Mouse (Mus musculus) embryonic facial prominence, embryonic 12.5 days (tissue): ENCODE measurements around the gene Zfp609. TPM values are rescaled to one million over a fixed set of nuclear protein-coding genes. Genes with fewer than 3 reads are reported as not detected.
"Not testable (repeated sequence)": the region's sequence is repeated elsewhere in the genome, so short reads cannot be mapped to it uniquely, and the experiment has no call there.

Source experiments
- ATAC-seq: fragments of 200-750 bp; cut with Nextera tagmentation; 2 replicates; pipeline ENCODE4 v1.8.0; 2017; ENCODE audit not compliant: insufficient number of reproducible peaks, insufficient read depth, low FRiP score, low TSS enrichment
- H3K27ac ChIP-seq: fragments of 300-500 bp; sonication (generic); 2 replicates; pipeline ENCODE4 v1.5.1; 2016; ENCODE audit warnings: mild to moderate bottlenecking
- H3K27me3 ChIP-seq: fragments of 300-500 bp; sonication (generic); 2 replicates; pipeline ENCODE4 v1.6.1; 2016; ENCODE audit warnings: mild to moderate bottlenecking, moderate library complexity
- H3K36me3 ChIP-seq: fragments of 300-500 bp; sonication (generic); 2 replicates; pipeline ENCODE4 v1.6.1; 2016; ENCODE audit warnings: mild to moderate bottlenecking
- H3K4me1 ChIP-seq: fragments of 300-500 bp; sonication (generic); 2 replicates; pipeline ENCODE4 v1.6.1; 2016
- H3K4me2 ChIP-seq: fragments of 300-500 bp; sonication (generic); replicated peaks from 2 replicates; pipeline ENCODE4 v1.6.1; 2016; ENCODE audit warnings: mild to moderate bottlenecking, moderate library complexity
- H3K4me3 ChIP-seq: fragments of 300-500 bp; sonication (generic); 2 replicates; pipeline ENCODE4 v1.5.1; 2016; ENCODE audit warnings: mild to moderate bottlenecking
- H3K9ac ChIP-seq: fragments of 300-500 bp; sonication (generic); 2 replicates; pipeline ENCODE4 v1.6.1; 2016; ENCODE audit warnings: mild to moderate bottlenecking, moderate library complexity
- H3K9me3 ChIP-seq: fragments of 300-500 bp; sonication (generic); 2 replicates; pipeline ENCODE4 v1.6.1; 2016; ENCODE audit warnings: mild to moderate bottlenecking, moderate library complexity
- WGBS: fragments of 180-500 bp; shearing (Covaris S2); methylation state at CpG from one replicate; pipeline ENCODE4 v1.1.7; 2016; 5-methylcytosine and 5-hydroxymethylcytosine counted together
- polyA plus RNA-seq: library from polyadenylated mRNA; unstranded; fragments of >200 nt; fragmentation: Nextera tagmentation; extraction: Ambion mirVana; gene quantifications from 2 replicates; pipeline ENCODE4 v1.2.1, GENCODE M21; 2016

The Zfp609 gene
- polyA plus RNA-seq, 1 experiment from 2014 or later, result 9.3 TPM

GRCm38 (mm10) chr9:65787829-65788344, 39.5 kb downstream of the Zfp609 start:
- H3K4me2 ChIP-seq, result no peak overlapping the region
- WGBS, result 80% methylated on average over 4 of the region's 4 CpGs
- H3K4me3 ChIP-seq, result no peak overlapping the region
- no peaks in the 10 kb centered on the region for H3K27me3 ChIP-seq
- no peaks in the 10 kb centered on the region for H3K9me3 ChIP-seq
- ATAC-seq, result no peak
- H3K27ac ChIP-seq, result no peak overlapping the region
- H3K9ac ChIP-seq, result no peak overlapping the region
- peaks cover 41% of the 10 kb centered on the region for H3K4me1 ChIP-seq
- H3K36me3 ChIP-seq, result no peaks in the 10 kb centered on the region

DNA sequence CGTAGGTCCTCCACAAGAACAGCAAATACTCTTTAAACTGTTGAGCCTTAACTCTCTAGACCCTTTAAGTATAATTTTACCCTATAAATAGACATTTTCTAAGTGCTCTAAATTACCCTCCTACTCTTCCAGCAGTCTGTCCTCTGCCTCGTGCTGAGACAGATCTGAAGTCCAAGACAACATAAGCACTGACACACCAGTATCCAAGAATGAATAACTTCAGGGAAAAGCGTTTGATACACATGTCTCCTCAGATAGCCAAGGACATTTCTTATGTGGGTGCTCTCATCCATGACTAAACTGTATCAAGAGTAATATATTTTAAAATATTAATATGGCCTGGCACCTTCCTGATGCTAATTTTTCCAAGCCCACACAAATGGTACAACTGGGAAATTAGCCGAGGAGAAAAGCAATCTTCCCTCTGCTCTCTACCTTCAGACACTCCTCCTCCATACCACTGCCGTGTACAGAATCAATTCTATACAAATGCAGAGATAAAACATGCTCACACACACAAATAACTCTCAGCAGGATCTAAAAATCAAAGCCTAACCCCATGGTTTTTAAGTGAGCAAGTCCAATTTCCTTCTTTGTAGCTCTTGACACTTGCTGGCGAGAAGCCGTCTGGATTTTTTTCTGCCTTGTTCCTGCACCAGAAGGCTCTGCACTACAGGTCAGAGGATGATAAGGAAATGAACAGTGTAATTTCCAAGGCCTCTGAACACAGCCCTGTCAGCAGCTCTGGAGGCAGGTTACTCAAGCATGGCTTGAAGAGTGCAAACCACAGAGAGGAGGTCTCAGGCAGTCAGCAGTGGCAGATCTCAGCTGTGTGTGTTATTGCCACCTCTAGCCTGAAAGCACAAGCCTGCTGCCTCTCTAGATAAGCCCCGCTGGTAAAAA, 40.2 kb downstream of the Zfp609 start:
- WGBS, result 68% methylated on average over 8 of the region's 8 CpGs
- ATAC-seq, result no peak

DNA sequence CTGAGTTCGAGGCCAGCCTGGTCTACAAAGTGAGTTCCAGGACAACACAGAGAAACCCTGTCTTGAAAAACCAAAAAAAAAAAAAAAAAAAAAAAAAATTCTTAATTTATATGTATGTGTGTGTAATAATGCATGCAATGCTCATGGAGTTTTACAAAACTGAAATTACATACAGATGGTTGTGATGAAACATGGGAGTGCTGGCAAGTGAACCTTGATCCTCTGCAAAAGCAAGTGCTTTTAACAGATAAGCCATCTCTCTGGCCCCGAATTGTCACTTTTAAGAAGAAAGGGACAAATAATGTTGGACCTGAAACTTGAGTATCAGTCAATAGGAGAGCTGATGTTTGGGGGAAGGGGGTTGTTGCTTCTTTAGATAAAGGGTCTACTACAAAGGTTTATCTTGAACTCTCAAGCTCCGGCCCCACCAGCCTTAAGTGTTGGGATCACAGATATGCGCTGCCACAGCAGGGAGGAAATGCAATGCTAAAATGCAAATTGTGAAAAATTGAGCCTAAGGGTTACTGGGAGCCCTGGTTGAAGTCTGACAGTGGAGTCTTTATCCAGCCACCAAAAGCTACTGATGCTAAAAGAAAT, 41.5 kb downstream of the Zfp609 start:
- Histone ChIP-seq H3K4me2 (no peak overlapping the region), H3K9ac (no peak overlapping the region), H3K4me1 (peaks cover 31% of the 10 kb centered on the region), H3K27me3 (no peaks in the 10 kb centered on the region), H3K27ac (no peak overlapping the region), H3K36me3 (no peaks in the 10 kb centered on the region), H3K4me3 (no peak overlapping the region), H3K9me3 (no peaks in the 10 kb centered on the region)
- ATAC-seq, result no peak
- WGBS, result 86% methylated on average over 4 of the region's 4 CpGs

More for the DNA sequence above, 40.2 kb downstream of the Zfp609 start:
- Histone ChIP-seq H3K9me3 (no peaks in the 10 kb centered on the region), H3K4me3 (no peak overlapping the region), H3K4me1 (peaks cover 41% of the 10 kb centered on the region), H3K36me3 (no peaks in the 10 kb centered on the region), H3K27ac (no peak overlapping the region), H3K27me3 (no peaks in the 10 kb centered on the region), H3K9ac (no peak overlapping the region), H3K4me2 (no peak overlapping the region)

- not testable (repeated sequence) for H3K27me3 ChIP-seq, H3K9ac ChIP-seq, H3K27ac ChIP-seq, H3K36me3 ChIP-seq, ATAC-seq, H3K9me3 ChIP-seq, H3K4me2 ChIP-seq, H3K4me3 ChIP-seq
- H3K4me1 ChIP-seq, result peaks cover 21% of the 10 kb centered on the region; the same call in 1 of the 2 replicates
- WGBS, result 88% methylated on average over 3 of the region's 3 CpGs
These were observed 47.7 kb downstream of the Zfp609 start for GRCm38 (mm10) chr9:65779619-65780018.

- H3K27ac ChIP-seq, result no peak overlapping the region
- ATAC-seq, result no peak
These were observed 50.4 kb downstream of the Zfp609 start for GRCm38 (mm10) chr9:65776874-65777432.

GRCm38 (mm10) chr9:65776137-65776872, 51.1 kb downstream of the Zfp609 start:
- H3K27me3 ChIP-seq, result no peaks in the 10 kb centered on the region
- H3K4me1 ChIP-seq, result peaks cover 13% of the 10 kb centered on the region; the same call in 1 of the 2 replicates
- no peak for ATAC-seq
- H3K27ac ChIP-seq, result no peak overlapping the region
- 20% methylated on average over 8 of the region's 8 CpGs for WGBS
- H3K9ac ChIP-seq, result no peak overlapping the region
- no peaks in the 10 kb centered on the region for H3K36me3 ChIP-seq
- no peak overlapping the region for H3K4me3 ChIP-seq
- 0 out of 2 replicates have a peak, but pooled peaks cover 3% of the 10 kb centered on the region for H3K9me3 ChIP-seq
- H3K4me2 ChIP-seq, result no peak overlapping the region

More at GRCm38 (mm10) chr9:65776874-65777432, 50.4 kb downstream of the Zfp609 start:
- H3K4me2 ChIP-seq, result no peak overlapping the region
- no peak overlapping the region for H3K4me3 ChIP-seq
- no peaks in the 10 kb centered on the region for H3K27me3 ChIP-seq
- H3K9me3 ChIP-seq, result 0 out of 2 replicates have a peak, but pooled peaks cover 3% of the 10 kb centered on the region
- peaks cover 12% of the 10 kb centered on the region; the same call in 1 of the 2 replicates for H3K4me1 ChIP-seq
- H3K9ac ChIP-seq, result no peak overlapping the region
- 13% methylated on average over 1 of the region's 1 CpGs for WGBS
- no peaks in the 10 kb centered on the region for H3K36me3 ChIP-seq

- ATAC-seq, result no peak
- Histone ChIP-seq H3K9ac (no peak overlapping the region), H3K4me3 (no peak overlapping the region), H3K9me3 (0 out of 2 replicates have a peak, but pooled peaks cover 3% of the 10 kb centered on the region), H3K27ac (no peak overlapping the region), H3K27me3 (no peaks in the 10 kb centered on the region), H3K4me2 (no peak overlapping the region), H3K36me3 (no peaks in the 10 kb centered on the region), H3K4me1 (peaks cover 18% of the 10 kb centered on the region; the same call in 1 of the 2 replicates)
- 96% methylated on average over 7 of the region's 7 CpGs for WGBS
These were observed 53.6 kb downstream of the Zfp609 start for GRCm38 (mm10) chr9:65773783-65774182.

DNA sequence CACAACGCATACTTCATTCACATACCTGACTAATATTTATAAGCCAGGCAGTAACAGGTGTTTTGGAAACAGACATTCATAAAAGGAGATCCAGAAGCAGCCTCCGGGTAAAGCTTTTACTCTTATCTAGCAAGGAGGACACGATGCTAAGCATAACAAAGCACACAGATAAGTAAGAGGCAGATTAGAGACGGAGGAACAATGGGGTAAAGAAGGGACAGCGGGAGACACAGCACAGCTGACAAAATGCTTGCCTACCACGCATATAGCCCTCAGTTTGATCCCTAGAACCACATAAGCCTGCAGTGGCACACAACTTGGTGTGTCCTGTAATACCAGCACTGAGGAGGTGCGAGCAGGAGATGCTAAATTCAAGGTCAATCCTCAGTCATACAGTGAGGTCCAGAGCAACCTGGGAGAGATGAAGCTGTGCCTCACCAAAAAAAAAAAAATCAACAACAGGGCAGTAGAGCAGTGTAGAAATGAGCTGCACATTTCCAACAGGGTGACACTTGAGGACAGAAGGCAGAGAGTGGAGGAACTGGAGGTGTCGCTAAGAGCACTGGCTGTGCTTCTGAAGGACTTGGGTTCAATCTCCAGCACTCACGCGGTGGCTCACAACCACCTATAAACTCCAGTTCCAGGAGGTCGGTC, 56.2 kb downstream of the Zfp609 start:
- Histone ChIP-seq H3K27ac (no peak overlapping the region), H3K4me2 (no peak overlapping the region), H3K4me1 (peaks cover 6% of the 10 kb centered on the region; the same call in 1 of the 2 replicates), H3K9me3 (0 out of 2 replicates have a peak, but pooled peaks cover 3% of the 10 kb centered on the region), H3K4me3 (no peak overlapping the region), H3K36me3 (no peaks in the 10 kb centered on the region), H3K9ac (no peak overlapping the region), H3K27me3 (no peaks in the 10 kb centered on the region)
- no peak for ATAC-seq
- WGBS, result 27% methylated on average over 11 of the region's 11 CpGs

- Histone ChIP-seq H3K4me2 (no peak overlapping the region), H3K4me1 (no peaks in the 10 kb centered on the region), H3K9me3 (no peaks in the 10 kb centered on the region), H3K9ac (no peak overlapping the region), H3K27ac (no peak overlapping the region), H3K27me3 (no peaks in the 10 kb centered on the region), H3K4me3 (no peak overlapping the region), H3K36me3 (no peaks in the 10 kb centered on the region)
- WGBS, result 93% methylated on average over 4 of the region's 4 CpGs
- no peak for ATAC-seq
These were observed 64.6 kb downstream of the Zfp609 start for GRCm38 (mm10) chr9:65762728-65763127.

- no peaks in the 10 kb centered on the region for H3K9me3 ChIP-seq
- H3K4me2 ChIP-seq, result no peak overlapping the region
- H3K27me3 ChIP-seq, result no peaks in the 10 kb centered on the region
- no peak overlapping the region for H3K4me3 ChIP-seq
- no peaks in the 10 kb centered on the region for H3K36me3 ChIP-seq
- no peak overlapping the region for H3K27ac ChIP-seq
- H3K4me1 ChIP-seq, result no peaks in the 10 kb centered on the region
- no peak overlapping the region for H3K9ac ChIP-seq
- ATAC-seq, result no peak
- WGBS, result 81% methylated on average over 8 of the region's 8 CpGs
These were observed 67.4 kb downstream of the Zfp609 start for GRCm38 (mm10) chr9:65759992-65760391.

DNA sequence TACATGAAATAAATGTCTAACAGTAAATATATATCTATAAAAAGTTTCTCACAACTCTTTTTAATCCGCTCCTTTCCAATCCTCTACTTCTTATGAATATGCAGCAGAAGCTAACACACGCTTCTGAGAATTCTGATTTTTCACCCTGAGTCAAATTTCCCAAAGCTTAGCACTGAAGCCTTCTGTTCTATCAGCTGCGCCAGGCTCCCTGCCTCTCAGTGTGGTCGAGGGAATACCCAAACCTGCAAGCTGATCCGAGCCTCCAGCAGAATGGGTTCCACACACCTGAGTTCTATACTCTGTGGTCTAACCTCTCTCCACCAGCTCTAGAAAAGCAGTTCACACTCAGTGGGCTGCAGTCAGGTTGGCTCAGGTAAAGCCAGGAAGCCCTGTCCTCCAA, 68.1 kb downstream of the Zfp609 start:
- Histone ChIP-seq H3K4me2 (no peak overlapping the region), H3K9ac (no peak overlapping the region), H3K4me3 (no peak overlapping the region), H3K36me3 (no peaks in the 10 kb centered on the region), H3K27ac (no peak overlapping the region), H3K27me3 (no peaks in the 10 kb centered on the region), H3K9me3 (no peaks in the 10 kb centered on the region), H3K4me1 (no peaks in the 10 kb centered on the region)
- 90% methylated on average over 5 of the region's 5 CpGs for WGBS
- no peak for ATAC-seq
